Mouse (Mus musculus) liver, adult 2 months (tissue): ENCODE measurements at regions not wholly inside any gene's neighbourhood (a gene's known extent, or its start where the extent isn't known, plus 50 kb on each side); places are given as distances from the start of the nearest gene placed in this dataset.

Experiments
- DNase-seq: peaks from one replicate; pipeline ENCODE4 v3.0.0-alpha.2; 2011; ENCODE audit warnings: low read depth, low spot score; ENCODE audit errors: extremely low read depth
- H3K27ac ChIP-seq: fragments of 200-500 bp; replicated peaks from 2 replicates; pipeline ENCODE4 v1.5.1; 2012; ENCODE audit warnings: low read depth, mild to moderate bottlenecking, control low read depth, inconsistent platforms, low read length; ENCODE audit not compliant: insufficient read depth
- H3K27me3 ChIP-seq: fragments of 200-500 bp; 2 replicates; pipeline ENCODE4 v1.6.1; 2012; ENCODE audit warnings: mild to moderate bottlenecking, moderate library complexity, low read length, inconsistent platforms; ENCODE audit not compliant: control insufficient read depth, insufficient read depth
- H3K36me3 ChIP-seq: fragments of 200-500 bp; 2 replicates; pipeline ENCODE4 v1.6.1; 2012; ENCODE audit warnings: low read length, inconsistent platforms; ENCODE audit not compliant: control insufficient read depth, insufficient read depth
- H3K4me1 ChIP-seq: fragments of 200-500 bp; 2 replicates; pipeline ENCODE4 v1.6.1; 2011; ENCODE audit warnings: low read length; ENCODE audit not compliant: control insufficient read depth, insufficient read depth
- H3K4me3 ChIP-seq: fragments of 200-500 bp; 2 replicates; pipeline ENCODE4 v1.5.1; 2011; ENCODE audit warnings: low read depth, mild to moderate bottlenecking, control low read depth, low read length, moderate library complexity; ENCODE audit not compliant: insufficient read depth
- H3K79me2 ChIP-seq: fragments of 200-500 bp; 2 replicates; pipeline ENCODE4 v1.6.1; 2012; ENCODE audit warnings: inconsistent platforms, mild to moderate bottlenecking, low read length, moderate library complexity; ENCODE audit not compliant: control insufficient read depth, insufficient read depth
- H3K9ac ChIP-seq: fragments of 200-500 bp; 2 replicates; pipeline ENCODE4 v1.6.1; 2012; ENCODE audit warnings: low read depth, mild to moderate bottlenecking, control low read depth, inconsistent platforms, low read length
- CTCF ChIP-seq: fragments of 200-500 bp; IDR thresholded peaks from 2 replicates; pipeline ENCODE4 v1.5.1; 2011; ENCODE audit warnings: low read depth, low read length, control low read depth
- POLR2A ChIP-seq: fragments of 200-500 bp; IDR thresholded peaks from 2 replicates; pipeline ENCODE4 v1.6.1; 2011; ENCODE audit warnings: low read length, control low read depth; ENCODE audit not compliant: insufficient read depth; ENCODE audit errors: extremely low read depth
- WGBS: fragments of 180-500 bp; shearing (Covaris S2); methylation state at CpG from one replicate; pipeline ENCODE4 v1.1.7; 2018; 5-methylcytosine and 5-hydroxymethylcytosine counted together

- no peak for DNase-seq
- WGBS: 79% methylated on average over 1 of the region's 1 CpGs
- no peak for TF ChIP-seq CTCF
- no peak for TF ChIP-seq POLR2A
- Histone ChIP-seq H3K27me3 (no peaks in the 10 kb centered on the region), H3K36me3 (no peaks in the 10 kb centered on the region), H3K27ac (no peak overlapping the region), H3K4me1 (no peaks in the 10 kb centered on the region), H3K9ac (no peak overlapping the region), H3K4me3 (no peak overlapping the region), H3K79me2 (no peaks in the 10 kb centered on the region)
Measured at GRCm38 (mm10) chr9:87784872-87785271, 53.8 kb upstream of the Tbx18 start.

- DNase-seq: no peak
Measured at GRCm38 (mm10) chr9:87811746-87812145, 80.7 kb upstream of the Tbx18 start.

GRCm38 (mm10) chr9:87822276-87822675 is 91.2 kb upstream of the Tbx18 start:
- no peak for DNase-seq
- Histone ChIP-seq H3K27ac (no peak overlapping the region), H3K9ac (no peak overlapping the region), H3K79me2 (no peaks in the 10 kb centered on the region), H3K4me1 (no peaks in the 10 kb centered on the region), H3K4me3 (no peak overlapping the region), H3K36me3 (no peaks in the 10 kb centered on the region), H3K27me3 (no peaks in the 10 kb centered on the region)
- WGBS: 77% methylated on average over 5 of the region's 5 CpGs
- TF ChIP-seq POLR2A (no peak), CTCF (no peak)

More at GRCm38 (mm10) chr9:87811746-87812145, 80.7 kb upstream of the Tbx18 start:
- Histone ChIP-seq H3K4me1 (no peaks in the 10 kb centered on the region), H3K27ac (no peak overlapping the region), H3K79me2 (no peaks in the 10 kb centered on the region), H3K36me3 (no peaks in the 10 kb centered on the region), H3K9ac (no peak overlapping the region), H3K27me3 (no peaks in the 10 kb centered on the region), H3K4me3 (no peak overlapping the region)
- TF ChIP-seq CTCF (no peak), POLR2A (no peak)
- WGBS: 78% methylated on average over 2 of the region's 2 CpGs

- H3K9ac ChIP-seq: no peak overlapping the region
- WGBS: 66% methylated on average over 8 of the region's 8 CpGs
Measured at GRCm38 (mm10) chr9:87824691-87825230, 93.7 kb upstream of the Tbx18 start.

GRCm38 (mm10) chr9:87843898-87844297 is 112.8 kb upstream of the Tbx18 start:
- 63% methylated on average over 6 of the region's 6 CpGs for WGBS
- Histone ChIP-seq H3K4me1 (no peaks in the 10 kb centered on the region), H3K36me3 (no peaks in the 10 kb centered on the region), H3K79me2 (no peaks in the 10 kb centered on the region), H3K27ac (no peak overlapping the region), H3K9ac (no peak overlapping the region), H3K27me3 (no peaks in the 10 kb centered on the region), H3K4me3 (no peak overlapping the region)
- DNase-seq: no peak
- no peak for TF ChIP-seq POLR2A
- no peak for TF ChIP-seq CTCF

More at GRCm38 (mm10) chr9:87824691-87825230, 93.7 kb upstream of the Tbx18 start:
- Histone ChIP-seq H3K27ac (no peak overlapping the region), H3K79me2 (no peaks in the 10 kb centered on the region), H3K4me3 (no peak overlapping the region), H3K4me1 (no peaks in the 10 kb centered on the region), H3K27me3 (no peaks in the 10 kb centered on the region), H3K36me3 (no peaks in the 10 kb centered on the region)
- no peak for DNase-seq
- TF ChIP-seq CTCF: no peak
- TF ChIP-seq POLR2A: no peak

- WGBS: 74% methylated on average over 2 of the region's 2 CpGs
Measured at GRCm38 (mm10) chr9:87844453-87844852, 113.4 kb upstream of the Tbx18 start.

More at GRCm38 (mm10) chr9:87844453-87844852, 113.4 kb upstream of the Tbx18 start:
- TF ChIP-seq POLR2A (no peak), CTCF (no peak)
- H3K36me3 ChIP-seq: no peaks in the 10 kb centered on the region
- no peak overlapping the region for H3K9ac ChIP-seq
- no peaks in the 10 kb centered on the region for H3K27me3 ChIP-seq
- no peak overlapping the region for H3K4me3 ChIP-seq
- H3K4me1 ChIP-seq: no peaks in the 10 kb centered on the region
- no peak overlapping the region for H3K27ac ChIP-seq
- no peaks in the 10 kb centered on the region for H3K79me2 ChIP-seq
- DNase-seq: no peak
